In genomic region chr3:129332586-129332985, GRCm38 (mm10) we compare ENCODE assay signal across 8 mouse cellular contexts. TPM values are rescaled to one million over a fixed set of nuclear protein-coding genes. Genes with fewer than 3 reads are reported as not detected.
DNase-seq lines count a peak whose midpoint lies in the region; ATAC-seq and TF ChIP-seq lines count a peak whose summit lies in the region.

Gene Enpep (minus strand): TSS chr3:129332720.

- no peaks in the 10 kb centered on the region for H3K9me3 ChIP-seq in hindbrain, embryonic 13.5 days
- no peaks in the 10 kb centered on the region for H3K9me3 ChIP-seq in hindbrain, embryonic 12.5 days (replicated peaks)
- H3K9me3 ChIP-seq in forebrain, embryonic 12.5 days, result no peaks in the 10 kb centered on the region

- no peak for TF ChIP-seq POLR2A in bone marrow, adult 2 months (IDR thresholded peaks at IDR 0.05; ENCODE audit: borderline replicate concordance, control insufficient read depth, low read depth, low read length)
- no peak for TF ChIP-seq POLR2A in liver, adult 2 months (IDR thresholded peaks at IDR 0.05; ENCODE audit: extremely low read depth, insufficient read depth, low read length)

- peak within 1 kb of the TSS; percentile 30; the same call in 1 of the 2 replicates for H3K4me2 ChIP-seq in hindbrain, embryonic 13.5 days
- H3K4me2 ChIP-seq in hindbrain, embryonic 12.5 days (replicated peaks), result no peak within 1 kb of the TSS; the same call in 1 of the 2 replicates
- H3K4me2 ChIP-seq in forebrain, embryonic 12.5 days, result no peak within 1 kb of the TSS

- H3K9ac ChIP-seq in hindbrain, embryonic 13.5 days, result no peak within 1 kb of the TSS
- H3K9ac ChIP-seq in hindbrain, embryonic 12.5 days, result no peak within 1 kb of the TSS
- peak within 1 kb of the TSS; percentile 58 for H3K9ac ChIP-seq in liver, adult 2 months (ENCODE audit: low read depth, low read length)
- H3K9ac ChIP-seq in forebrain, embryonic 12.5 days, result no peak within 1 kb of the TSS

- peak; percentile 38 to 54 for DNase-seq in heart, postnatal 14 days
- DNase-seq in liver, adult 2 months (ENCODE audit: extremely low read depth, low read depth, low spot score), result peak; percentile 99
- peak; percentile 36 for DNase-seq in skeletal muscle tissue, adult 2 months (ENCODE audit: low read depth, low spot score)
- no peak for DNase-seq in thymus, postnatal 4 days

- H3K27me3 ChIP-seq in hindbrain, embryonic 13.5 days, result no peaks in the 10 kb centered on the region
- no peaks in the 10 kb centered on the region for H3K27me3 ChIP-seq in hindbrain, embryonic 12.5 days
- no peaks in the 10 kb centered on the region for H3K27me3 ChIP-seq in liver, adult 2 months (ENCODE audit: control insufficient read depth, insufficient read depth, low read length)
- no peaks in the 10 kb centered on the region for H3K27me3 ChIP-seq in forebrain, embryonic 12.5 days

- H3K36me3 ChIP-seq in hindbrain, embryonic 13.5 days, result no peaks in the 10 kb centered on the region
- H3K36me3 ChIP-seq in hindbrain, embryonic 12.5 days, result no peaks in the 10 kb centered on the region
- no peaks in the 10 kb centered on the region for H3K36me3 ChIP-seq in liver, adult 2 months (ENCODE audit: control insufficient read depth, insufficient read depth, low read length)
- no peaks in the 10 kb centered on the region for H3K36me3 ChIP-seq in forebrain, embryonic 12.5 days (replicated peaks)

- TF ChIP-seq CTCF in bone marrow, adult 2 months (IDR thresholded peaks at IDR 0.05; ENCODE audit: control insufficient read depth, insufficient read depth, low read length), result no peak
- TF ChIP-seq CTCF in liver, adult 2 months (IDR thresholded peaks at IDR 0.05; ENCODE audit: low read depth, low read length), result no peak

- no peak within 1 kb of the TSS for H3K27ac ChIP-seq in hindbrain, embryonic 13.5 days
- no peak within 1 kb of the TSS for H3K27ac ChIP-seq in hindbrain, embryonic 12.5 days
- H3K27ac ChIP-seq in bone marrow, adult 2 months (ENCODE audit: control insufficient read depth, insufficient read depth, low read depth, low read length, poor library complexity), result no peak within 1 kb of the TSS
- H3K27ac ChIP-seq in liver, adult 2 months (replicated peaks; ENCODE audit: insufficient read depth, low read depth, low read length), result peak within 1 kb of the TSS; percentile 73
- H3K27ac ChIP-seq in forebrain, embryonic 12.5 days, result no peak within 1 kb of the TSS

- peaks cover 10% of the 10 kb centered on the region for H3K79me2 ChIP-seq in liver, adult 2 months (ENCODE audit: control insufficient read depth, insufficient read depth, low read length)

- H3K4me1 ChIP-seq in hindbrain, embryonic 13.5 days (replicated peaks), result 0 out of 2 replicates have a peak, but pooled peaks cover 4% of the 10 kb centered on the region
- no peaks in the 10 kb centered on the region for H3K4me1 ChIP-seq in hindbrain, embryonic 12.5 days
- peaks cover 2% of the 10 kb centered on the region; the same call in 1 of the 2 replicates for H3K4me1 ChIP-seq in bone marrow, adult 2 months (ENCODE audit: control insufficient read depth, insufficient read depth, low read length)
- H3K4me1 ChIP-seq in liver, adult 2 months (ENCODE audit: control insufficient read depth, insufficient read depth, low read length), result peaks cover 17% of the 10 kb centered on the region
- no peaks in the 10 kb centered on the region for H3K4me1 ChIP-seq in forebrain, embryonic 12.5 days

- ATAC-seq in hindbrain, embryonic 13.5 days (ENCODE audit: low FRiP score), result no peak
- ATAC-seq in hindbrain, embryonic 12.5 days (ENCODE audit: low FRiP score), result no peak
- no peak for ATAC-seq in forebrain, embryonic 12.5 days (ENCODE audit: low FRiP score)

- intact Hi-C loops in heart, postnatal 14 days (cut with DNase I), result no loop called here

- 59% methylated on average over 13 of the region's 13 CpGs for WGBS in hindbrain, embryonic 13.5 days
- 51% methylated on average over 13 of the region's 13 CpGs for WGBS in hindbrain, embryonic 12.5 days
- 46% methylated on average over 13 of the region's 13 CpGs for WGBS in bone marrow, adult 2 months
- 8% methylated on average over 13 of the region's 13 CpGs for WGBS in liver, adult 2 months
- WGBS in forebrain, embryonic 12.5 days, result 67% methylated on average over 13 of the region's 13 CpGs

- H3K4me3 ChIP-seq in hindbrain, embryonic 13.5 days, result no peak within 1 kb of the TSS
- H3K4me3 ChIP-seq in hindbrain, embryonic 12.5 days, result no peak within 1 kb of the TSS
- H3K4me3 ChIP-seq in bone marrow, adult 2 months (replicated peaks; ENCODE audit: control insufficient read depth, low read depth, low read length), result peak within 1 kb of the TSS; percentile 25
- H3K4me3 ChIP-seq in liver, adult 2 months (ENCODE audit: insufficient read depth, low read depth, low read length), result peak within 1 kb of the TSS; percentile 73
- no peak within 1 kb of the TSS for H3K4me3 ChIP-seq in forebrain, embryonic 12.5 days (replicated peaks)

RNA-seq across cellular contexts. Expression of gene Enpep, which starts in this region (rescaled TPM):
- polyA plus RNA-seq in hindbrain, embryonic 13.5 days (2015; fragmentation: Nextera tagmentation; extraction: Ambion mirVana), result 1.6 and 1.8 TPM in 2 replicates
- 1.6 and 2.2 TPM in 2 replicates for polyA plus RNA-seq in hindbrain, embryonic 12.5 days (2016; fragmentation: Nextera tagmentation; extraction: Ambion mirVana)
- polyA plus RNA-seq in bone marrow, adult 2 months (2011; ENCODE audit: insufficient read depth, insufficient read length, low replicate concordance, missing spikeins), result 1.5 TPM in 1 of 2 replicates, not detected in the other
- total RNA-seq in heart, postnatal 14 days (2021), result 1 to 10 TPM; 7.1 to 7.9 TPM
- 74.6 and 82.6 TPM in 2 replicates for total RNA-seq in liver, adult 2 months (2014; rRNA removed)
- polyA plus RNA-seq in liver, adult 2 months (2012; rRNA removed), result 21.1 TPM in 2 replicates
- 0.73 and 1.5 TPM in 2 replicates for polyA plus RNA-seq in forebrain, embryonic 12.5 days (2016; fragmentation: Nextera tagmentation; extraction: Ambion mirVana)

Comparison
In these comparisons a context has a peak if more than half of its experiments do, and no peak if none do; other contexts are left out.
1. H3K4me3 ChIP-seq: peak in bone marrow, adult 2 months (single experiment) and liver, adult 2 months (single experiment); none in hindbrain, embryonic 13.5 days (single experiment), hindbrain, embryonic 12.5 days (single experiment) and forebrain, embryonic 12.5 days (single experiment).